Mouse (Mus musculus): ENCODE results near the gene Rcsd1. TPM values are rescaled to one million over a fixed set of nuclear protein-coding genes. Genes with fewer than 3 reads are reported as not detected.

Rcsd1 gene
- total and polyA plus RNA-seq, 3 experiments = 57.2 to 81.5 (median 68.7) TPM

GRCm38 (mm10) chr1:165662426-165663192 is 46.9 kb downstream of the Rcsd1 start:
- H3K27me3 ChIP-seq (ENCODE audit: control insufficient read depth, insufficient read depth, low read length) = no peaks in the 10 kb centered on the region
- no peaks in the 10 kb centered on the region for H3K79me2 ChIP-seq (replicated peaks; ENCODE audit: control insufficient read depth, insufficient read depth, low read length)
- no peak overlapping the region for H3K4me3 ChIP-seq
- intact Hi-C loops (cut with DNase I) = loop anchor here (2.0 to 10.0 kb wide), 2 partner anchors 16 to 182 kb away; no protein-coding TSS in a partner anchor
- peaks cover 25% of the 10 kb centered on the region for H3K36me3 ChIP-seq (ENCODE audit: control insufficient read depth, insufficient read depth, low read length)
- WGBS = 39% methylated on average over 15 of the region's 15 CpGs
- peak overlapping the region; percentile 82 for H3K27ac ChIP-seq
- peak in 1 of 2 experiments; percentile 69 for DNase-seq
- H3K4me1 ChIP-seq (ENCODE audit: control insufficient read depth, insufficient read depth, low read length) = peaks cover 25% of the 10 kb centered on the region
- no peak overlapping the region; the same call in 1 of the 2 replicates for H3K9ac ChIP-seq (ENCODE audit: low read depth, low read length)
- TF ChIP-seq POLR2A (IDR thresholded peaks at IDR 0.05; ENCODE audit: insufficient read depth, low read depth, low read length) = no peak
- TF ChIP-seq EP300 (IDR thresholded peaks at IDR 0.05; ENCODE audit: insufficient read depth, low read depth, low read length) = peak; percentile 36; the same call in 1 of the 2 replicates

- intact Hi-C loops (cut with DNase I) = loop anchor here (2.0 to 10.0 kb wide), 2 partner anchors 17 to 183 kb away; no protein-coding TSS in a partner anchor
- TF ChIP-seq EP300 (IDR thresholded peaks at IDR 0.05; ENCODE audit: insufficient read depth, low read depth, low read length) = no peak
- TF ChIP-seq CTCF (IDR thresholded peaks at IDR 0.05) = no peak
- TF ChIP-seq POLR2A (IDR thresholded peaks at IDR 0.05; ENCODE audit: insufficient read depth, low read depth, low read length) = no peak
- H3K4me3 ChIP-seq = no peak overlapping the region
- DNase-seq = no peak
- peak overlapping the region; percentile 82 for H3K27ac ChIP-seq
- H3K4me1 ChIP-seq (ENCODE audit: control insufficient read depth, insufficient read depth, low read length) = peaks cover 20% of the 10 kb centered on the region
- no peaks in the 10 kb centered on the region for H3K79me2 ChIP-seq (replicated peaks; ENCODE audit: control insufficient read depth, insufficient read depth, low read length)
- no peak overlapping the region for H3K9ac ChIP-seq (ENCODE audit: low read depth, low read length)
- no peaks in the 10 kb centered on the region for H3K27me3 ChIP-seq (ENCODE audit: control insufficient read depth, insufficient read depth, low read length)
- H3K36me3 ChIP-seq (ENCODE audit: control insufficient read depth, insufficient read depth, low read length) = peaks cover 23% of the 10 kb centered on the region
- 65% methylated on average over 6 of the region's 6 CpGs for WGBS
Measured at GRCm38 (mm10) chr1:165661725-165662124, 47.8 kb downstream of the Rcsd1 start.

GRCm38 (mm10) chr1:165661191-165661590 is 48.4 kb downstream of the Rcsd1 start:
- Histone ChIP-seq H3K27ac (no peak overlapping the region), H3K4me1 (ENCODE audit: control insufficient read depth, insufficient read depth, low read length) (peaks cover 18% of the 10 kb centered on the region), H3K79me2 (replicated peaks; ENCODE audit: control insufficient read depth, insufficient read depth, low read length) (no peaks in the 10 kb centered on the region), H3K4me3 (no peak overlapping the region), H3K36me3 (ENCODE audit: control insufficient read depth, insufficient read depth, low read length) (peaks cover 23% of the 10 kb centered on the region), H3K27me3 (ENCODE audit: control insufficient read depth, insufficient read depth, low read length) (no peaks in the 10 kb centered on the region), H3K9ac (ENCODE audit: low read depth, low read length) (no peak overlapping the region)
- 61% methylated on average over 3 of the region's 3 CpGs for WGBS
- no peak for DNase-seq
- no peak for TF ChIP-seq POLR2A (IDR thresholded peaks at IDR 0.05; ENCODE audit: insufficient read depth, low read depth, low read length)
- intact Hi-C loops (cut with DNase I) = loop anchor here (10.0 kb wide), 1 partner anchor 184 kb away; no protein-coding TSS in a partner anchor

- intact Hi-C loops (cut with DNase I) = loop anchor here (1.0 to 10.0 kb wide), 2 partner anchors 76 to 184 kb away; no protein-coding TSS in a partner anchor
- 30% methylated on average over 4 of the region's 4 CpGs for WGBS
- TF ChIP-seq CTCF (IDR thresholded peaks at IDR 0.05) = peak; percentile 85
- no peak for TF ChIP-seq EP300 (IDR thresholded peaks at IDR 0.05; ENCODE audit: insufficient read depth, low read depth, low read length)
- Histone ChIP-seq H3K27me3 (ENCODE audit: control insufficient read depth, insufficient read depth, low read length) (no peaks in the 10 kb centered on the region), H3K36me3 (ENCODE audit: control insufficient read depth, insufficient read depth, low read length) (peaks cover 23% of the 10 kb centered on the region), H3K4me3 (no peak overlapping the region), H3K4me1 (ENCODE audit: control insufficient read depth, insufficient read depth, low read length) (peaks cover 16% of the 10 kb centered on the region), H3K27ac (no peak overlapping the region), H3K79me2 (replicated peaks; ENCODE audit: control insufficient read depth, insufficient read depth, low read length) (no peaks in the 10 kb centered on the region), H3K9ac (ENCODE audit: low read depth, low read length) (no peak overlapping the region)
- peak in 1 of 2 experiments; percentile 36 for DNase-seq
Measured at GRCm38 (mm10) chr1:165660774-165661173, 48.8 kb downstream of the Rcsd1 start.

GRCm38 (mm10) chr1:165658602-165659001 is 51.0 kb downstream of the Rcsd1 start:
- peak; percentile 70; the same call in 1 of the 2 replicates for TF ChIP-seq EP300 (IDR thresholded peaks at IDR 0.05; ENCODE audit: insufficient read depth, low read depth, low read length)
- no peak for TF ChIP-seq POLR2A (IDR thresholded peaks at IDR 0.05; ENCODE audit: insufficient read depth, low read depth, low read length)
- TF ChIP-seq CTCF (IDR thresholded peaks at IDR 0.05) = peak; percentile 97; the same call in 1 of the 2 replicates
- H3K27me3 ChIP-seq (ENCODE audit: control insufficient read depth, insufficient read depth, low read length) = no peaks in the 10 kb centered on the region
- no peaks in the 10 kb centered on the region for H3K79me2 ChIP-seq (replicated peaks; ENCODE audit: control insufficient read depth, insufficient read depth, low read length)
- peaks cover 13% of the 10 kb centered on the region for H3K4me1 ChIP-seq (ENCODE audit: control insufficient read depth, insufficient read depth, low read length)
- H3K36me3 ChIP-seq (ENCODE audit: control insufficient read depth, insufficient read depth, low read length) = peaks cover 21% of the 10 kb centered on the region
- DNase-seq = peak; percentile 70 to 76
- H3K9ac ChIP-seq (ENCODE audit: low read depth, low read length) = no peak overlapping the region
- H3K4me3 ChIP-seq = no peak overlapping the region
- 29% methylated on average over 5 of the region's 5 CpGs for WGBS
- no peak overlapping the region for H3K27ac ChIP-seq
- intact Hi-C loops (cut with DNase I) = loop anchor here (1.0 to 10.0 kb wide), 3 partner anchors 14 to 496 kb away; no protein-coding TSS in a partner anchor

- Histone ChIP-seq H3K36me3 (ENCODE audit: control insufficient read depth, insufficient read depth, low read length) (peaks cover 14% of the 10 kb centered on the region), H3K27ac (no peak overlapping the region), H3K27me3 (ENCODE audit: control insufficient read depth, insufficient read depth, low read length) (no peaks in the 10 kb centered on the region), H3K4me3 (no peak overlapping the region), H3K9ac (ENCODE audit: low read depth, low read length) (no peak overlapping the region), H3K4me1 (ENCODE audit: control insufficient read depth, insufficient read depth, low read length) (peaks cover 9% of the 10 kb centered on the region), H3K79me2 (replicated peaks; ENCODE audit: control insufficient read depth, insufficient read depth, low read length) (no peaks in the 10 kb centered on the region)
- TF ChIP-seq POLR2A (IDR thresholded peaks at IDR 0.05; ENCODE audit: insufficient read depth, low read depth, low read length) (no peak), EP300 (IDR thresholded peaks at IDR 0.05; ENCODE audit: insufficient read depth, low read depth, low read length) (no peak), CTCF (IDR thresholded peaks at IDR 0.05) (no peak)
- no peak for DNase-seq
- 24% methylated on average over 14 of the region's 14 CpGs for WGBS
- intact Hi-C loops (cut with DNase I) = loop anchor here (10.0 kb wide), 1 partner anchor 499 kb away; no protein-coding TSS in a partner anchor
Measured at GRCm38 (mm10) chr1:165655482-165655881, 54.1 kb downstream of the Rcsd1 start.

Measured in heart, adult 2 months (tissue).